Comparison of ENCODE assay signal across 10 mouse cellular contexts in the genomic region with DNA sequence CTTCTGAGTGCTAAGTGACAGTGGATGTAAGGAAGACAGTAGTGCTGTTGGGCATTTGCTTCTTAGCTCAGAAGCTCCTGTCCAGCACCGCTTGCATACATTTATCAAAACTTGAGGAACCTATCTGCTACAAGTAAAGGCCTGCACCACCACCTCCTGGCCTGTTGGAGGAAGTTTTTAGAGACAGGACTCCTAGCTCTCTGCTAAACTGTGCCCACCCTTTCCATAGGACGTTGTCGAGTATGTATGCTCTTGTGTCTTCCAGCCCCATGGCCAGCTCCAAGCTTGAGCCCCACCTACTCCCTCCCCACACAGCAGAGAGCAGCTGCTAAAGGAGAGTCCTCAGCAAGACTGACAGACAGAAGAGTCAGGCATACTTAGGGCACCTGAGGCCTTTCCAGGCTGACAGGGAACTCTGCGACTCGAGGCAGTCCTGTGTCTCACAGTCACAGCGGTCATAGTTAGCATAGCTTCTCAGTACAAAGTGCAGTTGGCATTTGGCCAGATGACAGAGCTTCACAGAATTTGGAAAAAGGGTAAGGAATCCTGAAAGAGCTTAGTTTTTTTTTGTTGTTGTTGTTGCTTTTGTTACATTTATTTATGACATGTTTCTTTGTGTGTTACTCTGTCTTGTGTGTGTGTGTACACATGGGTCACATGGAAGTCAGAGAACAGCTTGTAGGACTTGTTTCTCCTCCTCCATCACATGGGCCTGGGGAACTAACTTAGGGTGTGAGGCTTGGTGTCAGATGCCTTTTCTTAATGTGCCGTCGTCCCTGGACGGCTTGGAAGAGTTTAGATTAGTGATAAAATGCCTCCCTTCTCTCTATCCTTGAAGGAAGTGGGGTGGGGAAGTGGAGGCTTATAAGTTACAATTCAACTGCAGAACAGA. TPM values are rescaled to one million over a fixed set of nuclear protein-coding genes. Genes with fewer than 3 reads are reported as not detected.
DNase-seq lines count a peak whose midpoint lies in the region; ATAC-seq and TF ChIP-seq lines count a peak whose summit lies in the region.
"Had no signal": no experiment of that assay in that cellular context is flagged by ENCODE, and none has a peak within 500 bp of the region (broad histone marks: within the 10 kb centered on the region; RNA-seq: fewer than 3 reads in every experiment).

No protein-coding gene starts in this region.

- no peak overlapping the region for H3K4me3 ChIP-seq in heart, adult 2 months
- H3K4me3 ChIP-seq in forebrain, embryonic 11.5 days (ENCODE audit: low read depth, low read length): no peak overlapping the region
- H3K4me3 ChIP-seq: midbrain, embryonic 15.5 days had no signal

- no peaks in the 10 kb centered on the region; the same call in 1 of the 2 replicates for H3K79me2 ChIP-seq in heart, adult 2 months (replicated peaks; ENCODE audit: control insufficient read depth, insufficient read depth, low read length)

- H3K9me3 ChIP-seq in forebrain, embryonic 11.5 days (ENCODE audit: control insufficient read depth, low read length): no peaks in the 10 kb centered on the region
- H3K9me3 ChIP-seq: midbrain, embryonic 15.5 days had no signal

- no peak for DNase-seq in heart, adult 2 months
- no peak for DNase-seq in heart, adult 9 months (ENCODE audit: low spot score in 2 of 2)
- DNase-seq in urinary bladder, postnatal 25 days (ENCODE audit: low spot score): peak; percentile 7
- no peak for DNase-seq in urinary bladder, adult 18-20 months (ENCODE audit: low spot score in 2 of 2)
- DNase-seq in kidney, postnatal 4 days: peak; percentile 19 to 56
- no peak for DNase-seq in ovary, postnatal 14 days (ENCODE audit: low spot score)
- DNase-seq in forebrain, embryonic 11.5 days (ENCODE audit: low spot score): no peak
- no peak for DNase-seq in right cerebral cortex, postnatal 25 days
- DNase-seq: gastrocnemius, postnatal 25 days had no signal

- no peaks in the 10 kb centered on the region for H3K4me1 ChIP-seq in heart, adult 2 months (ENCODE audit: control insufficient read depth, insufficient read depth, low read length)
- H3K4me1 ChIP-seq in forebrain, embryonic 11.5 days (replicated peaks; ENCODE audit: control insufficient read depth, insufficient read depth, low read length): no peaks in the 10 kb centered on the region
- H3K4me1 ChIP-seq: midbrain, embryonic 15.5 days had no signal

- no peak overlapping the region for H3K27ac ChIP-seq in heart, adult 2 months
- no peak overlapping the region for H3K27ac ChIP-seq in forebrain, embryonic 11.5 days (ENCODE audit: low read depth, low read length)
- H3K27ac ChIP-seq: midbrain, embryonic 15.5 days had no signal

- TF ChIP-seq CTCF in heart, adult 2 months (IDR thresholded peaks at IDR 0.05): peak; percentile 10; the same call in 1 of the 2 replicates

- TF ChIP-seq EP300 in heart, adult 2 months (IDR thresholded peaks at IDR 0.05; ENCODE audit: insufficient read depth, low read depth, low read length): no peak

- no peak for ATAC-seq in forebrain, embryonic 11.5 days (replicated peaks; ENCODE audit: low FRiP score)
- ATAC-seq: midbrain, embryonic 15.5 days had no signal

- intact Hi-C loops in heart, adult 2 months (cut with DNase I): no loop called here

- H3K27me3 ChIP-seq in heart, adult 2 months (ENCODE audit: control insufficient read depth, insufficient read depth, low read length): no peaks in the 10 kb centered on the region
- H3K27me3 ChIP-seq in forebrain, embryonic 11.5 days (ENCODE audit: control insufficient read depth, insufficient read depth, low read length): no peaks in the 10 kb centered on the region
- H3K27me3 ChIP-seq: midbrain, embryonic 15.5 days had no signal

- H3K4me2 ChIP-seq in forebrain, embryonic 11.5 days (ENCODE audit: low read depth, low read length, severe bottlenecking): no peak overlapping the region
- H3K4me2 ChIP-seq: midbrain, embryonic 15.5 days had no signal

- no peak overlapping the region for H3K9ac ChIP-seq in heart, adult 2 months (ENCODE audit: low read depth, low read length)
- H3K9ac ChIP-seq in forebrain, embryonic 11.5 days (ENCODE audit: low read length): no peak overlapping the region
- H3K9ac ChIP-seq: midbrain, embryonic 15.5 days had no signal

- no peak for TF ChIP-seq POLR2A in heart, adult 2 months (IDR thresholded peaks at IDR 0.05; ENCODE audit: insufficient read depth, low read depth, low read length)

- no peaks in the 10 kb centered on the region for H3K36me3 ChIP-seq in heart, adult 2 months (ENCODE audit: control insufficient read depth, insufficient read depth, low read length)
- H3K36me3 ChIP-seq in forebrain, embryonic 11.5 days (ENCODE audit: control insufficient read depth, insufficient read depth, low read length): no peaks in the 10 kb centered on the region
- H3K36me3 ChIP-seq: midbrain, embryonic 15.5 days had no signal

- 48% methylated on average over 9 of the region's 9 CpGs for WGBS in heart, adult 2 months
- WGBS in forebrain, embryonic 11.5 days: 83% methylated on average over 9 of the region's 9 CpGs

RNA-seq across cellular contexts. Expression of gene Thoc7, which starts 33.8 kb away (rescaled TPM):
- 10 to 100 TPM; 80.1 to 99.4 TPM for total RNA-seq in heart, adult 2 months (2021)
- polyA plus RNA-seq in heart, adult 2 months (2012; rRNA removed): 30.6 and 38.3 TPM in 2 replicates
- 241 and 261 TPM in 2 replicates for polyA plus RNA-seq in forebrain, embryonic 11.5 days (2014; fragmentation: Nextera tagmentation; extraction: Ambion mirVana)

RNA-seq across cellular contexts. Expression of gene Atxn7, which starts 34.2 kb away (rescaled TPM):
- 10 to 100 TPM; 16.1 to 16.2 TPM for total RNA-seq in heart, adult 2 months (2021)
- polyA plus RNA-seq in heart, adult 2 months (2012; rRNA removed): 13.9 and 22.4 TPM in 2 replicates
- polyA plus RNA-seq in forebrain, embryonic 11.5 days (2014; fragmentation: Nextera tagmentation; extraction: Ambion mirVana): 9.3 and 10.4 TPM in 2 replicates

Comparison
In these comparisons a context has a peak if more than half of its experiments do, and no peak if none do; other contexts are left out.
1. DNase-seq: peak in urinary bladder, postnatal 25 days (single experiment) and kidney, postnatal 4 days (2 of 2); none in heart, adult 2 months (0 of 2), heart, adult 9 months (0 of 2), urinary bladder, adult 18-20 months (0 of 2), ovary, postnatal 14 days (single experiment), forebrain, embryonic 11.5 days (single experiment) and right cerebral cortex, postnatal 25 days (single experiment).